Mouse (Mus musculus) G1E (cell line): Measurements from ENCODE around the gene Slc22a4.

Experiments
- CTCF ChIP-seq: IDR thresholded peaks from 2 replicates; pipeline ENCODE4 v1.5.1; 2012; ENCODE audit warnings: low read depth, low read length, inconsistent platforms, mixed read lengths
- GATA1 ChIP-seq: IDR thresholded peaks from 2 replicates; pipeline ENCODE4 v1.6.1; 2012; ENCODE audit warnings: borderline replicate concordance, low read length, inconsistent platforms, mixed read lengths
- POLR2AphosphoS5 ChIP-seq: IDR thresholded peaks from 2 replicates; pipeline ENCODE4 v1.6.1; 2012; ENCODE audit warnings: low read depth, low read length, inconsistent platforms; ENCODE audit not compliant: insufficient replicate concordance
- TAL1 ChIP-seq: conservative IDR thresholded peaks from 2 replicates; pipeline ENCODE4 v1.6.1; 2012; ENCODE audit warnings: low read depth, low read length, inconsistent platforms, mixed read lengths

DNA sequence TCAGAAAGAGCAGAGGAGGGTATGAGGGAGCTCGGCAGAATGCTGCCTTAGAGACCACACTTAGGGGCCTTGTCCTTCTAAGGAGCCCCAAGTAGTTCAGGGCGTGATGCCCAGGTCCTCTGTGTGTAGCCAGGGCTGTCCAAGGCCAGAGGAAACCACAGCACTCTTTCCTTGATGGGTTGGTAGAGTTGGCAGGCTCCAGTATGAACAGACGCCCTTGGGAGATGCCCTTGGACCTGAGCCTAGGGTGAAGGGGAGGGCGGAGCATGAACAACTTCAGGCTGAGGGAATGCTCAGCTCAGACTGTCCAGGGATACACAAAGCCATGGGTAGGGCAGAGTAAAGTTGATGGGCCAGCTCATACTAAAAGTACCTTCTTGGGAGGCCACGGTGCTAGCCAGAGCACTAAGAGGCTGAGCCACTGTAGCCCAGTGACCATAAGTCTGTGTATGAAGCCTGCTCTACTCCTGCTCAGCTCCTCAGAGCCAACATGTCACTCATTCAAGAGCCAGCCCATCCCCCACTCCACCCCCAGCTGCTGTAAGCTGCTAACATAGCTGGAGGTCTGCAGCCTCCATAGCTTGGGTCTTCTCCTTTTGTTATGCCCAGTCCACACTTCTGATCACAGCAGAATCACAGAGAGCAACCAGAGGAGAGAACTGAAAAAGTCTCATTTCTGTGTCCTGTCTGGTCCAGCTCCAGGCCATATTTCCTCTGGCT is 44.0 kb upstream of the Slc22a4 start:
- no peak for TF ChIP-seq CTCF
- TF ChIP-seq TAL1 = no peak
- no peak for TF ChIP-seq GATA1
- no peak for TF ChIP-seq POLR2AphosphoS5
